Mouse (Mus musculus) B cell, adult 2 months (primary cell): ENCODE results near the gene Lipc.

ENCODE experiments used
- DNase-seq, 2 experiments: peaks; one replicate each; pipeline ENCODE4 v3.0.0; 2022

The Lipc gene

GRCm38 (mm10) chr9:70812551-70812950, 139.5 kb downstream of the Lipc start:
- no peak for DNase-seq

- no peak for DNase-seq
Observed at GRCm38 (mm10) chr9:70807714-70808113, 144.3 kb downstream of the Lipc start.

GRCm38 (mm10) chr9:70806069-70806468, 146.0 kb downstream of the Lipc start:
- DNase-seq: no peak

GRCm38 (mm10) chr9:70802816-70803215, 149.2 kb downstream of the Lipc start:
- no peak for DNase-seq

- DNase-seq: no peak
Observed at GRCm38 (mm10) chr9:70801761-70802160, 150.3 kb downstream of the Lipc start.

- DNase-seq: no peak
Observed at GRCm38 (mm10) chr9:70800588-70801315, 151.3 kb downstream of the Lipc start.

- no peak for DNase-seq
Observed at GRCm38 (mm10) chr9:70795439-70795757, 156.6 kb downstream of the Lipc start.

GRCm38 (mm10) chr9:70794643-70795438, 157.2 kb downstream of the Lipc start:
- no peak for DNase-seq

GRCm38 (mm10) chr9:70790621-70791020, 161.4 kb downstream of the Lipc start:
- DNase-seq: no peak

GRCm38 (mm10) chr9:70788705-70789104, 163.3 kb downstream of the Lipc start:
- no peak for DNase-seq

GRCm38 (mm10) chr9:70782191-70782590, 169.8 kb downstream of the Lipc start:
- DNase-seq: no peak

- no peak for DNase-seq
Observed at GRCm38 (mm10) chr9:70775517-70775916, 176.5 kb downstream of the Lipc start.

- peak; percentile 24 to 37 for DNase-seq
Observed at GRCm38 (mm10) chr9:70760974-70761373, 191.1 kb downstream of the Lipc start.

- no peak for DNase-seq
Observed at GRCm38 (mm10) chr9:70751504-70752222, 200.4 kb downstream of the Lipc start.
